Mouse (Mus musculus): Measurements from ENCODE around the gene Phkg1.
"Not testable (repeated sequence)": the region's sequence is repeated elsewhere in the genome, so short reads cannot be mapped to it uniquely, and the experiment has no call there.

The Phkg1 gene

GRCm38 (mm10) chr5:129898449-129898848 lies at the start of gene Phkg1:
Gene Phkg1 (minus strand): TSS chr5:129898549.
- DNase-seq (ENCODE audit: low spot score) = no peak

- DNase-seq (ENCODE audit: low spot score) = no peak
Measured at GRCm38 (mm10) chr5:129947528-129948033, 49.2 kb upstream of the Phkg1 start.

GRCm38 (mm10) chr5:129943402-129943801 lies 45.1 kb upstream of the Phkg1 start:
- DNase-seq (ENCODE audit: low spot score) = no peak

GRCm38 (mm10) chr5:129942073-129942939 lies 44.0 kb upstream of the Phkg1 start:
- peak; percentile 9 for DNase-seq (ENCODE audit: low spot score)

- DNase-seq (ENCODE audit: low spot score) = peak; percentile 96
Measured at GRCm38 (mm10) chr5:129941495-129942045, 43.2 kb upstream of the Phkg1 start, which contains the start of gene Vkorc1l1. Gene Vkorc1l1 (plus strand): TSS chr5:129941970.

- no peak for DNase-seq (ENCODE audit: low spot score)
Measured at GRCm38 (mm10) chr5:129940736-129941494, 42.6 kb upstream of the Phkg1 start.

- DNase-seq (ENCODE audit: low spot score) = no peak
Measured at GRCm38 (mm10) chr5:129940281-129940680, 41.9 kb upstream of the Phkg1 start.

GRCm38 (mm10) chr5:129936941-129937340 lies 38.6 kb upstream of the Phkg1 start:
- DNase-seq (ENCODE audit: low spot score) = no peak

- DNase-seq (ENCODE audit: low spot score) = no peak
Measured at GRCm38 (mm10) chr5:129929924-129930855, 31.8 kb upstream of the Phkg1 start.

GRCm38 (mm10) chr5:129925933-129926332 lies 27.6 kb upstream of the Phkg1 start:
- DNase-seq (ENCODE audit: low spot score) = no peak

GRCm38 (mm10) chr5:129924820-129925452 lies 26.6 kb upstream of the Phkg1 start:
- no peak for DNase-seq (ENCODE audit: low spot score)

GRCm38 (mm10) chr5:129921972-129922371 lies 23.6 kb upstream of the Phkg1 start:
- no peak for DNase-seq (ENCODE audit: low spot score)

GRCm38 (mm10) chr5:129919320-129919719 lies 21.0 kb upstream of the Phkg1 start:
- no peak for DNase-seq (ENCODE audit: low spot score)

GRCm38 (mm10) chr5:129918752-129919151 lies 20.4 kb upstream of the Phkg1 start:
- DNase-seq (ENCODE audit: low spot score) = no peak

GRCm38 (mm10) chr5:129918065-129918651 lies 19.8 kb upstream of the Phkg1 start:
- DNase-seq (ENCODE audit: low spot score) = no peak

GRCm38 (mm10) chr5:129915491-129915890 lies 17.1 kb upstream of the Phkg1 start:
- DNase-seq (ENCODE audit: low spot score) = not testable (repeated sequence)

GRCm38 (mm10) chr5:129914024-129914423 lies 15.7 kb upstream of the Phkg1 start:
- DNase-seq (ENCODE audit: low spot score) = no peak

GRCm38 (mm10) chr5:129909591-129909990 lies 11.2 kb upstream of the Phkg1 start:
- no peak for DNase-seq (ENCODE audit: low spot score)

GRCm38 (mm10) chr5:129909147-129909546 lies 10.8 kb upstream of the Phkg1 start:
- no peak for DNase-seq (ENCODE audit: low spot score)

- DNase-seq (ENCODE audit: low spot score) = peak; percentile 79
Measured at GRCm38 (mm10) chr5:129908242-129908965, 10.1 kb upstream of the Phkg1 start, which contains the start of gene Nupr1l. Gene Nupr1l (plus strand): TSS chr5:129908540.
